Mouse (Mus musculus) ES-Bruce4 (cell line): ENCODE results near the gene Gsta2. TPM values are rescaled to one million over a fixed set of nuclear protein-coding genes. Genes with fewer than 3 reads are reported as not detected.

ENCODE experiments used
- H3K27ac ChIP-seq: 2 replicates; pipeline ENCODE4 v1.5.1; 2012; ENCODE audit warnings: low read length, inconsistent platforms; ENCODE audit not compliant: insufficient read depth
- H3K27me3 ChIP-seq: 2 replicates; pipeline ENCODE4 v1.6.1; 2012; ENCODE audit warnings: mild to moderate bottlenecking, low read length, inconsistent platforms; ENCODE audit not compliant: control insufficient read depth, poor library complexity, insufficient read depth, severe bottlenecking
- H3K36me3 ChIP-seq: 2 replicates; pipeline ENCODE4 v1.6.1; 2012; ENCODE audit warnings: inconsistent platforms, mild to moderate bottlenecking, low read length, moderate library complexity; ENCODE audit not compliant: control insufficient read depth, poor library complexity, insufficient read depth, severe bottlenecking
- H3K4me1 ChIP-seq: one replicate; pipeline ENCODE4 v1.8.1; 2011; ENCODE audit warnings: low read length; ENCODE audit not compliant: control insufficient read depth, insufficient read depth
- H3K4me3 ChIP-seq: 2 replicates; pipeline ENCODE4 v1.5.1; 2011; ENCODE audit warnings: low read depth, mild to moderate bottlenecking, low read length
- H3K9ac ChIP-seq: 2 replicates; pipeline ENCODE4 v1.6.1; 2012; ENCODE audit warnings: low read depth, mild to moderate bottlenecking, inconsistent platforms; ENCODE audit not compliant: poor library complexity, severe bottlenecking
- H3K9me3 ChIP-seq: replicated peaks from 2 replicates; pipeline ENCODE4 v1.6.1; 2012; ENCODE audit warnings: mild to moderate bottlenecking, low read length, inconsistent platforms; ENCODE audit not compliant: control insufficient read depth, poor library complexity, insufficient read depth, severe bottlenecking
- CTCF ChIP-seq: IDR thresholded peaks from one replicate; pipeline ENCODE4 v1.8.1; 2011; ENCODE audit warnings: low read depth, low read length
- EP300 ChIP-seq: IDR thresholded peaks from 2 replicates; pipeline ENCODE4 v1.6.1; 2011; ENCODE audit warnings: low read depth, low read length; ENCODE audit not compliant: insufficient read depth
- POLR2A ChIP-seq: IDR thresholded peaks from one replicate; pipeline ENCODE4 v1.8.1; 2011; ENCODE audit warnings: low read length; ENCODE audit not compliant: insufficient read depth
- polyA plus RNA-seq: library from polyadenylated mRNA; stranded (reverse); fragments of >200 nt; gene quantifications from 2 replicates; pipeline ENCODE4 v1.2.4, GENCODE M21; 2011; ENCODE audit warnings: low read depth; ENCODE audit not compliant: missing spikeins, insufficient read depth, insufficient read length

The Gsta2 gene
- polyA plus RNA-seq, 1 experiment = not detected

GRCm38 (mm10) chr9:78363374-78363773 is 7.8 kb upstream of the Gsta2 start:
- Histone ChIP-seq H3K4me3 (no peak overlapping the region), H3K27me3 (no peaks in the 10 kb centered on the region)
- TF ChIP-seq EP300 (no peak), CTCF (no peak), POLR2A (no peak)

GRCm38 (mm10) chr9:78360484-78360872 is 4.9 kb upstream of the Gsta2 start:
- TF ChIP-seq POLR2A (no peak), CTCF (no peak), EP300 (peak; percentile 87)
- Histone ChIP-seq H3K27ac (peak overlapping the region; percentile 98), H3K9me3 (no peaks in the 10 kb centered on the region), H3K4me3 (no peak overlapping the region), H3K36me3 (no peaks in the 10 kb centered on the region), H3K4me1 (peaks cover 3% of the 10 kb centered on the region), H3K27me3 (no peaks in the 10 kb centered on the region), H3K9ac (no peak overlapping the region)

More at GRCm38 (mm10) chr9:78363374-78363773, 7.8 kb upstream of the Gsta2 start:
- Histone ChIP-seq H3K27ac (peak overlapping the region; percentile 96), H3K36me3 (no peaks in the 10 kb centered on the region), H3K9me3 (no peaks in the 10 kb centered on the region), H3K9ac (peak overlapping the region; percentile 27; the same call in 1 of the 2 replicates), H3K4me1 (peaks cover 3% of the 10 kb centered on the region)

GRCm38 (mm10) chr9:78359750-78360483 is 4.3 kb upstream of the Gsta2 start:
- Histone ChIP-seq H3K36me3 (no peaks in the 10 kb centered on the region), H3K27ac (peak overlapping the region; percentile 98), H3K4me1 (peaks cover 3% of the 10 kb centered on the region), H3K9ac (peak overlapping the region; percentile 15; the same call in 1 of the 2 replicates), H3K9me3 (no peaks in the 10 kb centered on the region), H3K27me3 (no peaks in the 10 kb centered on the region), H3K4me3 (no peak overlapping the region)
- no peak for TF ChIP-seq EP300
- TF ChIP-seq CTCF = no peak
- TF ChIP-seq POLR2A = no peak

GRCm38 (mm10) chr9:78358053-78358452 is 2.5 kb upstream of the Gsta2 start:
- Histone ChIP-seq H3K4me3 (no peak overlapping the region), H3K4me1 (peaks cover 3% of the 10 kb centered on the region), H3K9ac (no peak overlapping the region), H3K27ac (0 out of 2 replicates have a peak overlapping the region, but pooled peaks have one; percentile 66), H3K36me3 (no peaks in the 10 kb centered on the region), H3K9me3 (no peaks in the 10 kb centered on the region), H3K27me3 (no peaks in the 10 kb centered on the region)
- TF ChIP-seq POLR2A (no peak), CTCF (peak; percentile 91), EP300 (0 out of 2 replicates have a peak, but pooled peaks have one; percentile 32)

GRCm38 (mm10) chr9:78354665-78355578 is 666 bp downstream of the Gsta2 start:
- Histone ChIP-seq H3K27me3 (no peaks in the 10 kb centered on the region), H3K9ac (no peak overlapping the region), H3K36me3 (no peaks in the 10 kb centered on the region), H3K9me3 (no peaks in the 10 kb centered on the region), H3K27ac (no peak overlapping the region), H3K4me3 (no peak overlapping the region), H3K4me1 (peaks cover 2% of the 10 kb centered on the region)
- TF ChIP-seq EP300 = no peak
- TF ChIP-seq CTCF = no peak
- TF ChIP-seq POLR2A = no peak
